Mouse (Mus musculus) liver, embryonic 12.5 days (tissue): ENCODE measurements at regions not wholly inside any gene's neighbourhood (a gene's known extent, or its start where the extent isn't known, plus 50 kb on each side); places are given as distances from the start of the nearest gene placed in this dataset.

Source experiments
- ATAC-seq: fragments of 200-750 bp; cut with Nextera tagmentation; 2 replicates; pipeline ENCODE4 v1.8.0; 2017; ENCODE audit warnings: moderate number of reproducible peaks, mild to moderate bottlenecking, moderate library complexity
- H3K27ac ChIP-seq: fragments of 300-500 bp; sonication (generic); 2 replicates; pipeline ENCODE4 v1.5.1; 2016; ENCODE audit warnings: mild to moderate bottlenecking
- H3K27me3 ChIP-seq: fragments of 300-500 bp; sonication (generic); replicated peaks from 2 replicates; pipeline ENCODE4 v1.6.1; 2016; ENCODE audit warnings: mild to moderate bottlenecking, moderate library complexity
- H3K36me3 ChIP-seq: fragments of 300-500 bp; sonication (generic); 2 replicates; pipeline ENCODE4 v1.6.1; 2016; ENCODE audit warnings: mild to moderate bottlenecking, moderate library complexity
- H3K4me1 ChIP-seq: fragments of 300-500 bp; sonication (generic); 2 replicates; pipeline ENCODE4 v1.6.1; 2016
- H3K4me2 ChIP-seq: fragments of 300-500 bp; sonication (generic); 2 replicates; pipeline ENCODE4 v1.6.1; 2016; ENCODE audit warnings: mild to moderate bottlenecking, moderate library complexity
- H3K4me3 ChIP-seq: fragments of 300-500 bp; sonication (generic); 2 replicates; pipeline ENCODE4 v1.5.1; 2016; ENCODE audit warnings: mild to moderate bottlenecking, moderate library complexity
- H3K9ac ChIP-seq: fragments of 300-500 bp; sonication (generic); 2 replicates; pipeline ENCODE4 v1.6.1; 2016; ENCODE audit warnings: mild to moderate bottlenecking, moderate library complexity
- H3K9me3 ChIP-seq: fragments of 300-500 bp; sonication (generic); replicated peaks from 2 replicates; pipeline ENCODE4 v1.6.1; 2016; ENCODE audit warnings: mild to moderate bottlenecking, moderate library complexity
- WGBS: fragments of 180-500 bp; shearing (Covaris S2); methylation state at CpG from one replicate; pipeline ENCODE4 v1.1.7; 2016; ENCODE audit not compliant: insufficient replicate concordance; 5-methylcytosine and 5-hydroxymethylcytosine counted together

- WGBS = 63% methylated on average over 5 of the region's 5 CpGs
- H3K4me2 ChIP-seq = no peak overlapping the region
- H3K4me3 ChIP-seq = no peak overlapping the region
- no peaks in the 10 kb centered on the region for H3K27me3 ChIP-seq
- H3K4me1 ChIP-seq = no peaks in the 10 kb centered on the region
- no peak for ATAC-seq
- no peaks in the 10 kb centered on the region for H3K36me3 ChIP-seq
- H3K9me3 ChIP-seq = no peaks in the 10 kb centered on the region
- no peak overlapping the region for H3K27ac ChIP-seq
- no peak overlapping the region for H3K9ac ChIP-seq
These were observed 59.4 kb upstream of the Cep78 start for GRCm38 (mm10) chr19:16044169-16044568.

- Histone ChIP-seq H3K4me2 (no peak overlapping the region), H3K4me1 (no peaks in the 10 kb centered on the region), H3K27me3 (no peaks in the 10 kb centered on the region), H3K36me3 (no peaks in the 10 kb centered on the region), H3K27ac (no peak overlapping the region), H3K4me3 (no peak overlapping the region), H3K9me3 (no peaks in the 10 kb centered on the region), H3K9ac (no peak overlapping the region)
- ATAC-seq = no peak
- 68% methylated on average over 7 of the region's 7 CpGs for WGBS
These were observed 58.2 kb upstream of the Cep78 start for GRCm38 (mm10) chr19:16043007-16043406.

GRCm38 (mm10) chr19:16041891-16042290 lies 57.1 kb upstream of the Cep78 start:
- no peak for ATAC-seq
- Histone ChIP-seq H3K9ac (no peak overlapping the region), H3K4me2 (no peak overlapping the region), H3K4me1 (no peaks in the 10 kb centered on the region), H3K9me3 (no peaks in the 10 kb centered on the region), H3K4me3 (no peak overlapping the region), H3K27ac (no peak overlapping the region), H3K36me3 (no peaks in the 10 kb centered on the region), H3K27me3 (no peaks in the 10 kb centered on the region)
- whole genome bisulfite sequencing = 70% methylated on average over 5 of the region's 5 CpGs

GRCm38 (mm10) chr19:16037806-16038205 lies 53.0 kb upstream of the Cep78 start:
- no peak overlapping the region for H3K4me2 ChIP-seq
- no peaks in the 10 kb centered on the region for H3K36me3 ChIP-seq
- no peak overlapping the region for H3K4me3 ChIP-seq
- H3K27ac ChIP-seq = no peak overlapping the region
- no peaks in the 10 kb centered on the region for H3K4me1 ChIP-seq
- 66% methylated on average over 12 of the region's 12 CpGs for WGBS
- ATAC-seq = no peak
- H3K27me3 ChIP-seq = no peaks in the 10 kb centered on the region
- no peaks in the 10 kb centered on the region for H3K9me3 ChIP-seq
- H3K9ac ChIP-seq = no peak overlapping the region
